Mouse (Mus musculus): ENCODE measurements at regions not wholly inside any gene's neighbourhood (a gene's known extent, or its start where the extent isn't known, plus 50 kb on each side); places are given as distances from the start of the nearest gene placed in this dataset.

DNA sequence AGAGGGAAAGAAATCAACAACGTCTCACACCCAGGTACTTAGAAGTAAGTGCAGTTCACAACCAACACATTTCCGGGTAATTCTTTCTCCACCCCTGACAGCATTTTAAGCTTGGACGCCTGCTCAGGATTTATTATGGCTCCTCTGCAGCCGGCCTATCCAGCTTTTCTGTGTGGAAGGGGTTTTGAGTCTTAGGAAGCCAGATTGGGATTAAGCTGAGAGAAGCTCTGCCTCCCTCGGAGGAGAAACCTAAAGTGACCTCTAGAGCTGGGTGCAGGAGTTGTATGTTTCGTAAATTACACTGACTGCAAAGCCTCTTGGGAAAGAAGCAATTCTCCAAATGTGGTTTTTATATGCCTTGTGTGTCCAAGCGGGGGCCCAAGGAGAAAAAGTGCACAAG is 96.6 kb upstream of the Aldh1a3 start:
- Histone ChIP-seq H3K36me3 (no peaks in the 10 kb centered on the region), H3K4me3 (no peak overlapping the region), H3K4me1 (peaks cover 17% of the 10 kb centered on the region), H3K27me3 (ENCODE audit: low read depth, poor library complexity, severe bottlenecking) (no peaks in the 10 kb centered on the region), H3K27ac (no peak overlapping the region), H3K9me3 (replicated peaks) (no peaks in the 10 kb centered on the region)
- 50% methylated on average over 7 of the region's 7 CpGs for WGBS
- DNase-seq (ENCODE audit: low spot score), result peak; percentile 23

DNA sequence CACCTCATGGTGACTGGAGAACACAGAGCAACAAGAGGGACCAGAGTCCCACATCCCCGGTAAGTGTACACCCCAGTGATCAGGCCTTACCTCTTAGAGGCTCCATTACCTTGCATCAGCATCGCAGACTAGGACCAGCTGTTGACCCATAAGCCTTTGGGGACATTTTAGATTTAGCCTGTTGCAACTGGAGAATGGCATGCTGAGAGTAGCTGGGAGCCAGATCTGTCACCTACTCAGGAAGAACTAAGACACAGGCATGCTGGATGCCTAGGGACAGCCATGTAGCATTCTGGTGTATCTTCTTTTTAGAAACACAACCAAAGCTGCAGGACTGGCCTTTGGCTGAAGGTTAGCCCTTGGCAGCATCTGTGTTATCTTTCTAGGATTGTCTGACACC is 94.2 kb upstream of the Aldh1a3 start:
- Histone ChIP-seq H3K27me3 (ENCODE audit: low read depth, poor library complexity, severe bottlenecking) (no peaks in the 10 kb centered on the region), H3K9me3 (replicated peaks) (no peaks in the 10 kb centered on the region), H3K36me3 (no peaks in the 10 kb centered on the region), H3K4me3 (no peak overlapping the region), H3K27ac (no peak overlapping the region), H3K4me1 (peaks cover 17% of the 10 kb centered on the region)
- peak; percentile 14 for DNase-seq (ENCODE audit: low spot score)
- WGBS, result 89% methylated on average over 2 of the region's 2 CpGs

DNA sequence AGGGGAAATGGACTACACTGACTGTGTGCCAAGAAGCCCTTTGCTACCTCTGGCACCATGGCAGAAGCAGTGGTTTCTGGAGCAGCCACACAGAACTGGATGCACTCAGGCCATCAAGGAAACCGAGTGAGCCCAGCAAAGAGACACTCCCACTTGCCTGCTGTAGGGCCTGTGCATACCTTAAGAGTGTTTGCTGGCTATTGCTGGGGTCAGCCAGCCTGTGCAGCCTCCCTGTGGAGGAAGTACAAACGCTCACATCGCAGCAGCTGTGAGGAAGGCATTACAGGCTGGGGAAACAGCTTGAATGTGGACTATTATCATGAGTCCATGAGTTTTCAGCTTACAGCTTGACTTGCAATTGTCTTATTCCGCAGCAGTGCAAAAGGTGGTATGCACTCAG is 88.8 kb upstream of the Aldh1a3 start:
- no peak overlapping the region for H3K27ac ChIP-seq
- no peaks in the 10 kb centered on the region for H3K36me3 ChIP-seq
- no peaks in the 10 kb centered on the region for H3K4me1 ChIP-seq
- DNase-seq (ENCODE audit: low spot score), result no peak
- no peaks in the 10 kb centered on the region for H3K9me3 ChIP-seq (replicated peaks)
- 67% methylated on average over 4 of the region's 4 CpGs for WGBS
- no peaks in the 10 kb centered on the region for H3K27me3 ChIP-seq (ENCODE audit: low read depth, poor library complexity, severe bottlenecking)
- no peak overlapping the region for H3K4me3 ChIP-seq

DNA sequence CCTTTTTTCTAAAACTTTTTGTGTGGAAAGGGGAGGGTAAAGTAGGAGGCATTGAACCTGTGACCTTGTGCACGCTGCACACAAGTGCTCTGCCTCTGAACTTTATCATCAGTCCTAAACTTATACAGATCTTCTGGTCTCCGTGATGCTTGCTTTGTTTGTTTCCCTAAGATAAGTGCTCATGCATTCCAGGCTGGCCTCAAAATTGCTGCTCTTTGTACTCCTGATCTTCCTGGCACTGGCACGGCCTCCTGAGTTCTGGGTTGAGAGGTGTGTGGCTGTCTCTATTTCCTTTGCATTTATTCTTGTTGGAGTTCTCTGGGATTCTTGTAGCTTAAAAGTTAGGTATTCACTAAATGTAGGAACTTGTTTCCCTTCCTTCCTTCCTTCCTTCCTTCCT is 86.1 kb upstream of the Aldh1a3 start:
- 58% methylated on average over 3 of the region's 3 CpGs for WGBS
- DNase-seq (ENCODE audit: low spot score), result no peak
- Histone ChIP-seq H3K9me3 (replicated peaks) (no peaks in the 10 kb centered on the region), H3K27me3 (ENCODE audit: low read depth, poor library complexity, severe bottlenecking) (no peaks in the 10 kb centered on the region), H3K36me3 (no peaks in the 10 kb centered on the region), H3K4me3 (no peak overlapping the region), H3K4me1 (no peaks in the 10 kb centered on the region), H3K27ac (no peak overlapping the region)

DNA sequence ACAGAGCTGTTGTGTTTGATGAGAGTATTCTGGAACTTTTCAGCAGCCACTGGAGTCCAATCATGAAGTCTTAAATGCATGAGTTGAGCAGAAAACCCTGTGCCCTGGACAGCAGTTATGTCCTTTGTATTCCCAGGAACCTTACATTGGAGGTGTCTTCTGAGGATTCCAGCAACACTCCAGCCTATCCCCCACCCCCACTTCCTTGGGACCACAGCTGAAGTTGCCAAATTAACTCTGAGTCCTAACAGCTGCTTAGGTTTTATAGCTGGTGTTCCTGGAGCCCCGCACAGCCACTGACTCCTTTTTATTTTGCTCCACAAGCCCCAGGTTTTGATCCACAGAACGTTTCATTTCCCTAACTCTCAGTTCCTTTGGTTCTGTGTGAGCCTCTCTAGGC is 78.4 kb upstream of the Aldh1a3 start:
- no peaks in the 10 kb centered on the region for H3K9me3 ChIP-seq (replicated peaks)
- H3K36me3 ChIP-seq, result no peaks in the 10 kb centered on the region
- 44% methylated on average over 2 of the region's 2 CpGs for WGBS
- DNase-seq (ENCODE audit: low spot score), result no peak
- no peaks in the 10 kb centered on the region for H3K27me3 ChIP-seq (ENCODE audit: low read depth, poor library complexity, severe bottlenecking)
- H3K4me3 ChIP-seq, result no peak overlapping the region
- H3K27ac ChIP-seq, result peak overlapping the region; percentile 72; the same call in 1 of the 2 replicates
- peaks cover 26% of the 10 kb centered on the region for H3K4me1 ChIP-seq

DNA sequence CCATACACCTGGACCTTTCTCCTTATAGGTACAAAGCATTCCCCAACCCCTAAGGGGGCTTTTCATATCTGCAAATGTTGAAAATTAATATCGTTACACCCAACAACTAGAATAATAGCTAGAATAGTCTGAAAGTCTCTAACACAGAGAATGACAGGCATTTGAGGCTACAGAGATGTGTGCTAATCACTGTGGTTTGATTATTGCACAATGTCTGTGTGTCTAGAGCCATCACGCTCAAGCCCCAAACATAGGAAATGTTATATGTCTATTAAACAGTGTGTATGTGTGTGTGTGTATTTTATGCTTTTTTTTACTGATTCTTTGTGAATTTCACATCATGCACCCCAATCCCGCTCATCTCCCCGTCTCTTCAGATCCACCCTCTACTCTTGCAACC is 77.2 kb upstream of the Aldh1a3 start:
- Histone ChIP-seq H3K9me3 (replicated peaks) (no peaks in the 10 kb centered on the region), H3K27me3 (ENCODE audit: low read depth, poor library complexity, severe bottlenecking) (no peaks in the 10 kb centered on the region), H3K4me1 (peaks cover 26% of the 10 kb centered on the region), H3K27ac (no peak overlapping the region), H3K4me3 (no peak overlapping the region), H3K36me3 (no peaks in the 10 kb centered on the region)
- WGBS, result 91% methylated on average over 4 of the region's 4 CpGs
- no peak for DNase-seq (ENCODE audit: low spot score)

DNA sequence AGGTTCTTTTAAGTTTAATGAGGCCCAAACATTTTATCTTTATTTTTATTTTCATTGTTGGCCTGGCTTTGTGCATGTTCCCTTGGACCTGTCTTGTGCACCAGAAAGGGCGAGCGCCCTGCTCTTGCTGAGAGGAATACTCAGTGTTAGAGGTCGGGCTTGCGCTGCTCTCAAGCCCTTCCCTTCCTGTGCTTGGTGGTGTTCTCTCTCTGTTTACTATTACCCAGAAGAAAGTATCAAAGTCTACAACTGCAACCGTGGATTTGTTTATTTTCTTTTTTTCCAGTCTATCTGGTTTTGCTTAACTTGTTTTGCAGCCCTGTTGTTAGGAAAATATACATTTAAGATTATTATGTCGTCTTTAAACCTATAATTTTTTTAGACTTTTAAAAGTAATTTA is 74.1 kb upstream of the Aldh1a3 start:
- Histone ChIP-seq H3K36me3 (no peaks in the 10 kb centered on the region), H3K27me3 (ENCODE audit: low read depth, poor library complexity, severe bottlenecking) (no peaks in the 10 kb centered on the region), H3K4me1 (peaks cover 26% of the 10 kb centered on the region), H3K9me3 (replicated peaks) (no peaks in the 10 kb centered on the region), H3K4me3 (no peak overlapping the region), H3K27ac (no peak overlapping the region)
- WGBS, result 73% methylated on average over 6 of the region's 6 CpGs
- DNase-seq (ENCODE audit: low spot score), result no peak

DNA sequence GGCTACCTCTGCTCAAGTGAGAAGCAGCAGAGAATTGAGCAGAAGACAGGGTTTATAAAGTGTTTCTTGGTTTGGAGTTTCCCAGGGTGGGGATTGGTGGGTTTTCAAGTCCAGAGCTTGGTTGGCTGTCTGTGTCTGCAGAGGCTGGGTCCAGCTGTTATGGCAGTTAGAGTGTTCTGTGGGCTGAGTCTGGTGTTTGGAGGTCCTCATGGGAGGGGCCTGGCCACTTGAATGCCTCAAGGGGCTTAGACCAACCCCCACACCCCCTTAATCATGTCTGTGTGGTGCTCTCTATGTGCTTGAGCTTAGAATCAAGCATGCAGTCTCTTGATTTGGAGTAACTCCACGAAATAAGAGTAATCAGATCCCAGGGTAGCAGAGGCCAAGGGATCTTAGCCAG is 70.2 kb upstream of the Aldh1a3 start:
- Histone ChIP-seq H3K27ac (no peak overlapping the region), H3K27me3 (ENCODE audit: low read depth, poor library complexity, severe bottlenecking) (no peaks in the 10 kb centered on the region), H3K4me1 (peaks cover 6% of the 10 kb centered on the region), H3K36me3 (no peaks in the 10 kb centered on the region), H3K4me3 (no peak overlapping the region), H3K9me3 (replicated peaks) (no peaks in the 10 kb centered on the region)
- no peak for DNase-seq (ENCODE audit: low spot score)
- 62% methylated on average over 1 of the region's 1 CpGs for WGBS

DNA sequence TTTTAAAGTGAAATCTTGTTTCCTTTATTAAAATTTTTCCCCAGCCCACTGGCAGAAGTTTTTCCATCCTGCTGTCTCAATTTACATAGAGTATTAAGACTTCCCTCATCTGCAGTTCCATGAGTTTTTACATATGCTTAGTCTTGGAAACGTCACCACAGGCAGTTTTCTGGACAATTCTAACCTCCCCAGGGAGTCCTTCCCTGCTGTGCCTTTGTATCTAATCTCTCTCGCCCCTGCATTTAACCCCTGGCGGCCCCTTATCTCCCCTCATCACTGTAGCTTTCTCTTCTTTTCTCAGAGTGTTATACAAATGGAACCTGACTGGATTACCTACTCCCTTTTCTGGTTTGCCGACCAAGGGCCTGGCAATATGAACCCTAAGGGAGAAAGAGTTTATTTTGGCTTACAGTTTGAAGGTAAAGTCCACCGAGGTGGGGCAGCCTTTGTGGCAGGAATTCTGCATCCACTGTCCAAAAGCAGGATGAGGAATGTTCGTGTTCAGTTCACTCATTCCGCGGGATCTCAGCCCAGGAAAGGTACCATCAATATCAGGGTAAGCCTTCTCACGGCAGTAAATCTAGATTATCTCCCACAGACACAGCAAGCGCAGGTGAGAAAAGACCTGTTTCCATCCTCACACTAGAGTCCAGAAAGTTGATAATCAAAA is 66.0 kb upstream of the Aldh1a3 start:
- no peak for DNase-seq (ENCODE audit: low spot score)
- H3K4me1 ChIP-seq, result no peaks in the 10 kb centered on the region
- no peaks in the 10 kb centered on the region for H3K9me3 ChIP-seq (replicated peaks)
- no peaks in the 10 kb centered on the region for H3K36me3 ChIP-seq
- 81% methylated on average over 10 of the region's 10 CpGs for WGBS
- H3K27me3 ChIP-seq (ENCODE audit: low read depth, poor library complexity, severe bottlenecking), result no peaks in the 10 kb centered on the region
- no peak overlapping the region for H3K4me3 ChIP-seq
- no peak overlapping the region for H3K27ac ChIP-seq

DNA sequence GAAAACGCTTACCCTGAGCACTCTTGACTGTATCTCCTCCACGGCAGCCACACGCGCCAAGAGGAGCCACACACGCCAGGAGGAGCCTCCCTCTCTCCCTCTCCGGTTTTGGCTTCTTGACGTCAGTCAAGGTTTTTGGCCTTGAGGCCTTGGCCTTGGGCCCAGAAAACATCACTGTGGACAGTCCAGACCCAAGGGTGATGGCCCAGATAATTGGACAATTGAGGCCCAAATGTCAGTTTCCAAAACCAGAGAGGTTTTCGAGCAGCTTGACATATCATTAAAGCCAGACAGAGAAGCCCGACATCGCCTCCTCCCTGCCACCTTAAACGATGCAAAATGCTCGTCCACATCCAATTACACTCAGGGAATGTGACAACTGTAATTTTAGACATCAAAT is 65.4 kb upstream of the Aldh1a3 start:
- Histone ChIP-seq H3K4me3 (no peak overlapping the region), H3K9me3 (replicated peaks) (no peaks in the 10 kb centered on the region), H3K4me1 (no peaks in the 10 kb centered on the region), H3K27me3 (ENCODE audit: low read depth, poor library complexity, severe bottlenecking) (no peaks in the 10 kb centered on the region), H3K27ac (no peak overlapping the region), H3K36me3 (no peaks in the 10 kb centered on the region)
- no peak for DNase-seq (ENCODE audit: low spot score)
- 82% methylated on average over 12 of the region's 12 CpGs for WGBS

DNA sequence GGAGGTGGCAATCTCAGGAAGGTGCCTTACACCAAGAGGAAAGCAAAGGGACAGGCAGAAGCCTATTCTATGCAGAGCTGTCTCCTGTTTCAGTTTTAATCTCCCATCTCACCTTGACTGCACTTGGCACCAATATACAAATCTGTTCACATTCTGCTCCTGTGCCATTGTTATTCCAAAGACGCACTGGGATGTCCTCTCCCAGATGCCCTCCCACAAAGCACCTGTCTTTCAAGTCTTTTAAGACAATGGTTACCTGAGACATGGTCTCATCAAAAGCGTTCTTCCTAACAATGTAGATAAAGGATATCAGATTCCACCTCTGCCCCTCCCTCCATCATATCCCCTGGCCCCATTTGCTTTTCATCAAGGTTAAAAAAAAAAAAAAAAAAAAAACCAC is 64.2 kb upstream of the Aldh1a3 start:
- Histone ChIP-seq H3K36me3 (no peaks in the 10 kb centered on the region), H3K27me3 (ENCODE audit: low read depth, poor library complexity, severe bottlenecking) (no peaks in the 10 kb centered on the region), H3K27ac (no peak overlapping the region), H3K9me3 (replicated peaks) (no peaks in the 10 kb centered on the region), H3K4me1 (no peaks in the 10 kb centered on the region), H3K4me3 (no peak overlapping the region)
- 73% methylated on average over 2 of the region's 2 CpGs for WGBS
- DNase-seq (ENCODE audit: low spot score), result no peak

DNA sequence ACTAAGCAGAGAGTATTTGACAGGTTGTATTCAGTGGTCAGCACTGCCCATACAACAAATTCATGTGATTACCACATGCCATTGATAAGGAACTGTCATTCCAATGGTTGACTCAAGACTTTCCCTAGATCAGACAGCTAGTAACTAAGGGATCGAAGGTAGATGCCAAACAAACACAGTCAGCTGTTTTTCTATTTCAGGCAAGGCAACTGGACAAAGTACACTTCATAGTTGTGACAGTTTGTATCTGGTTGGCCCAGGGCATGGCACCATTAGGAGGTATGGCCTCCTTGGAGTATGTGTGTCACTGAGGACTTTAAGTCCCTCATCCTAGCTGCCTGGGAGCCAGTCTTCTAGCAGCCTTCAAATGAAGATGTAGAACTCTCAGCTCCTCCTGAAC is 62.8 kb upstream of the Aldh1a3 start:
- Histone ChIP-seq H3K4me3 (no peak overlapping the region), H3K4me1 (no peaks in the 10 kb centered on the region), H3K27ac (no peak overlapping the region), H3K9me3 (replicated peaks) (no peaks in the 10 kb centered on the region), H3K36me3 (no peaks in the 10 kb centered on the region), H3K27me3 (ENCODE audit: low read depth, poor library complexity, severe bottlenecking) (no peaks in the 10 kb centered on the region)
- no peak for DNase-seq (ENCODE audit: low spot score)
- WGBS, result 89% methylated on average over 1 of the region's 1 CpGs

DNA sequence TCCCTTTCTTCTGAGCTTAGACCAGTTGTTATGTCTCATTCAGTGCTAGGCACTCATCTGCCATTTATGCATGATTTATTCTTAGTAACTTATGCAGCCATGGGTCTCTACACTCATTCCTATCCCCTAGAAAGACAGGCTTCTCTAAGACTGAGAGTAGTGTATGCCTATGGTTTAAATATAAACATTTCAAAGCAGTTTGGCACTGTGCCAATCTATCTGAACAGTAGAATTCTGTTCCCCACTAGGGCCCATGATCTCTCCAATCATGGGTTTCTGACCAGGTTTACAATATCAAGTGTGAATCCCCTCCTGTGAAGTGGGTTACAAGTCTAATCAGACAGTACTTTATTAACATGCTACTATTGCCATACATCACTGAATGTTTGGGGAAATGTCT is 60.4 kb upstream of the Aldh1a3 start:
- no peak for DNase-seq (ENCODE audit: low spot score)
- no peaks in the 10 kb centered on the region for H3K4me1 ChIP-seq
- H3K4me3 ChIP-seq, result no peak overlapping the region
- H3K36me3 ChIP-seq, result no peaks in the 10 kb centered on the region
- H3K27me3 ChIP-seq (ENCODE audit: low read depth, poor library complexity, severe bottlenecking), result no peaks in the 10 kb centered on the region
- no peaks in the 10 kb centered on the region for H3K9me3 ChIP-seq (replicated peaks)
- H3K27ac ChIP-seq, result no peak overlapping the region

DNA sequence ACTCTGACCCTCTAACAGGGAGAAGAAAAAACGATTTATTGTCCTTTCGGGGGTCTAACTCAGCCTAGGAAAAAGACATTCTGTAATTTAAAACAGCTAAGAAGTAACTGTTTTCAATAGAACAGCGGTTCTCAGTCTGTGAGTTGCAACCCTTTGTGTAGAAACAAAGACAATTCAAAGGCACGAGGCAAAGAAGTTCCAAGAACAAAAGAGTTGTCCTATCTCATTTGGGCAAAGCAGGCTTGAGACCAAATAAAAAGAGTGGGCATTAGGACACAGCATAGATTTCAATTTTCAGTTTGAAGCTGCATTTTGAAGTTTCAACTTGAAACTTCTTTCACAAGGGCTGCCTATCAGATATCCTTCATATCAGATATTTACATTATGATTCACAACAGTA is 53.1 kb upstream of the Aldh1a3 start:
- H3K27ac ChIP-seq, result peak overlapping the region; percentile 46; the same call in 1 of the 2 replicates
- no peaks in the 10 kb centered on the region for H3K27me3 ChIP-seq (ENCODE audit: low read depth, poor library complexity, severe bottlenecking)
- H3K4me1 ChIP-seq, result peaks cover 34% of the 10 kb centered on the region
- DNase-seq (ENCODE audit: low spot score), result no peak
- no peaks in the 10 kb centered on the region for H3K36me3 ChIP-seq
- H3K4me3 ChIP-seq, result no peak overlapping the region
- WGBS, result 62% methylated on average over 4 of the region's 4 CpGs
- H3K9me3 ChIP-seq (replicated peaks), result no peaks in the 10 kb centered on the region

Measured in limb, embryonic 10.5 days (tissue).